Mouse (Mus musculus): ENCODE results near the gene Tmem119.
A peak's percentile ranks its signal among the peaks of the same experiment; 100 is the strongest.
"Not testable (repeated sequence)": the region's sequence is repeated elsewhere in the genome, so short reads cannot be mapped to it uniquely, and the experiment has no call there.

Gene Tmem119

DNA sequence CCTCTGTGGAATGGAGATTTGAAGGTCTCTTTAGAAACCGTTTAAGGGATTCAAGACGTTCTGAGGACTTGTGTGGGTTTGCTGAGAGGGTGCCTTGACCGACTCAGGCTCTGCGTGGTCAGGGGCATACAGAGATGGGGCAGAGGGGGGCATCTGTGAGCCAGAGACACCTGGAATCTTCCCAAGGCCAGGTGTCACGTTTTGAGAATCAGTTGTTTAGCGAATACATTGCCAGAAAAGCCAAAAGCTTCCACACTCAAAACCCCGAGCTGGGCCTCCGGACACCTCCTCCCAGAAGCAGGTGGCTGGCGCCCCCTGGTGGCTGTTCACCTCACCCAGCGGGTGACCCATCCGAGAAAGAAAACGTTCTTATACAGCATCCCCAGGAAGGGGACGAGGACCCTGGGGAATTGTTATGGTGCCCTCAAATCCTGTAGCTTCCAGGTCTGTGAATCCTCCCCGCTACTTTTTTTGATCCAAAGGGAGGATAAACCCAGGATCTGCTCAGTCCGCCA lies 15.4 kb upstream of the Tmem119 start:
- DNase-seq: peak; percentile 52

DNA sequence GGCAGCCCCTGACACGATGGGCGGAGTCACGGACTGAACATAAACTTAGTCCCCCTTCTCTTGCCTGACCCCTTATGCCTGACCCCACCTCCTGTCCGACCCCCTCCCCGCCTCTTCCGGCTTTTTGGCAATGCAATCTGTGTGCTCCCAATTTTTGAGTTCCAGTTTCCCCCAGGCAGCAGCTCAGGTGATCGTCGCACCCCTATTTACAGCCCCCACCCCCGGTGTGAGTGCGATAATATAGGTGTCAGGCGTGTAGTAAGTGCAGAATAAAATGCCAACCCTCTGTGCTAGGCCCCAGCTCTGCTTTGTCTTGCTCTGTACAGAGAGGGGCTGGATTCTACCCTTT lies 14.7 kb upstream of the Tmem119 start:
- no peak for DNase-seq

GRCm38 (mm10) chr5:113814111-113815040 lies 14.1 kb upstream of the Tmem119 start:
- DNase-seq: no peak

DNA sequence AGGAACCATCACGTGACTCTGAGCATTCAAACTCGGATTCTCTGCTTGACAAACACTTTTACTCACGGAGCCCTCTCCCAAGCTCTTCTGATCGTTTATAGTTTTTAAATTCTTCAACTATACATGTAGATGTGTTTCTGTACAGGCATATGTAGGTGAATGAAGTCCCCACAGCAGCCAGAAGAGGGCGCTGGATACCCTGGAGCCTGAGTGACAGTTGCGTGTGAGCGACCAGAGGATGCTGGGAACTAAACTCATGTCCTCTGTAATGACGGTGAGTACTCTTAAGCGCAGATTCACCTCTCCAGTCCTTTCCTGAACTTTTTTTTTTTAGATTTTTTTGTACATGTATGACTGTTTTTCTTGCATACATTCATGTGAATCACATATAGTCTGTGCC lies 13.3 kb upstream of the Tmem119 start:
- no peak for DNase-seq

DNA sequence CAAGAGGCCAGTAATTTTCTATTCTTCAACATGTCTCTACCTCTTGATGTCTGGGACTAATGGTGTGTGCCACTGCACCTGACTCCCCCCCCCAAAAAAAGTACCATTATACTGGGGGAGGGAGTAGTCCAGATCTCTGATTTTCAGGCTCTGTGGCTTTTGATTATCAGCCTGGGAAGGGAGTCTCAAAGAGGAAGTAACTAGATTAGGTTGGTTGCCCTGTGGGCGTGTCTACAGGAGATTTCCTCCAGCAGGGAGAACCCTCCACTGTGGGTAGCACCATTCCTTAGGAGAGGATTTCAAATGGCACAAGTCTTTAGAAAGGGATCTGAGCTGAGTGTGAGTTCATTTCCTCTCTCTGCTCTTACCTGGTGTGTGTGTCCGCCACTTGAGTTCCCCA lies 12.3 kb upstream of the Tmem119 start:
- DNase-seq: no peak

DNA sequence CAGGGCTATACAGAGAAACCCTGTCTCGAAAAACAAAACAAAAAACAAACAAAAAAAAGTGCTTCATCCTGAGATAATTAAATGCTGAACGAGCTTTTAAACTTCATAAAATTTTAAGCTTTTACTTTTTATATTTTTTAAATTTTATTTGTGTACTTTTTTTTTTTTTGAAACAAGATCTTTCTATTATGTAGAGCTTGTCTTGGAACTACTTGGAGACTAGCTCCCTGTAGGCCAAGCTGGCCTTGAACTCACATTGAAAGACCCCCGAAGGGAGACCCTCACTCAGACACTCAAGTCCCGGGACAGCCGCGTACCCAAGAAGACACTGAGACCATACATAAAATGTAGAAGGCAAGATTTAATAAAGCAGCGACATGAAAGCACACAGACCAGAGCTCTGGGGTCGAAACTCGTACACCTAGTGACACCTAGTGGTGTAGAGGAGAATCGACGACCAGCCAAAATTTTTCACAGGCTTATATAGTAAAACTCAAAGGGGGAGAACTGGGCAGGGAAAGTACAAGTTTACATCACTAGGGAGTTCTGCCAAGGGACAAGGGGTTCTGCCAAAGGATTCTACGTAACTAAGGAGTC lies 11.6 kb upstream of the Tmem119 start:
- not testable (repeated sequence) for DNase-seq

DNA sequence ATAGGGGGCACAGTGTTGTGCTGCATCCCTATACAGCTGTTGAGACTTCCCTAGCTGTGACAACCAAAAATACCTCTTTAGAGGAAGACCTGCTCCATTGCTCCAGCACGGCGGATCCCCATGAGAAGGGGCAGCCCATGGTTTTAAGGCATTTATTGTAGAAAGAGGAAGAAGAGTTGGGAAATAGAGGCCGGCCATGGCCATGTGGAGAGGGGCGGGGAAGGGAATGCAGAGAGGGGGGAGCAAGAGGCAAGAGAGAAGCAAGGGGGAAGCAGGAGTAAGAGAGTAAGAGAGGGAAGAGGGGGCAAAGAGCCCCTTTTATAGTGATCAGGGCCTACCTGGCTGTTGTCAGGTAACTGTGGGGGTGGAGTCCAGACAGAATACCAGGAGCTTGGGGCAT lies 9.8 kb upstream of the Tmem119 start:
- no peak for DNase-seq

GRCm38 (mm10) chr5:113808177-113808576 lies 7.9 kb upstream of the Tmem119 start:
- DNase-seq: no peak

DNA sequence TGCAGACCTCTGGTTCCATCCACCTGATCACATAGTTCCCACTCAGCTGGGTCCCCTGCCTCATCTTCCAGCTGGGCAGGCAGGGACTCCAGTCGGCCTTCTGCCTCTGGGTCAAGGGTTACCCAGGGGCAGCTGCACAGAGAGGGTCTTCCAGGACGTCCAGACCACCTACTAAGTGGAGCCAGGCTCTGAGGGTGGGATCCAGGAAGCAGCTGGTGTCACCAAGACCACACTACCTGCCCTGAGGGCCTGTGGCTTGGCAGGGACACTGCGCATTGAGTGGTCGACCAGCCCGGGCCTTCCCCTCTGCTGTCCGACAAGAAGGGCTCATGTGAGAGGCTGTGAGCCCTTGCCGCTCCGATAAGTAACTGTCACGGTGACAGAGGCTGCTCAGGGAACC lies 7.4 kb upstream of the Tmem119 start:
- no peak for DNase-seq

DNA sequence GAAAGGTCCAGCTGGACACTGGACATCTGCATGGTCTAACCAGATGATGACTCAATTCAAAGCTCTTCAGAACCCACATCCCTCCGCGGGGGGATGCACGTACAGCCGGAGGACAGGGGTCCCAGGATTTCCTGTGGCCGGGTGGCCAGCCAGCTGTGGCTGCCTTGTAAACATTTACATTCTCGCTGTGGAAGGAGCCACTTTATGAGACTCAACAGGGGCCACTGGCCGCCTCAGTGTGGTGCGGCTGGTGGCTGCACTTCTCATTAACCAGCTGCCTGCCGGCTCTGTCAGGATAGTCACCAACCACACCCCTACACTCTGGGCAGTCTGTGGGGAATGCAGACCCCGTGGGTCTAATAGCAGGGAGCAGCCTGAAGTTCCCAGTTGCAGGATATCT lies 6.1 kb upstream of the Tmem119 start:
- no peak for DNase-seq

DNA sequence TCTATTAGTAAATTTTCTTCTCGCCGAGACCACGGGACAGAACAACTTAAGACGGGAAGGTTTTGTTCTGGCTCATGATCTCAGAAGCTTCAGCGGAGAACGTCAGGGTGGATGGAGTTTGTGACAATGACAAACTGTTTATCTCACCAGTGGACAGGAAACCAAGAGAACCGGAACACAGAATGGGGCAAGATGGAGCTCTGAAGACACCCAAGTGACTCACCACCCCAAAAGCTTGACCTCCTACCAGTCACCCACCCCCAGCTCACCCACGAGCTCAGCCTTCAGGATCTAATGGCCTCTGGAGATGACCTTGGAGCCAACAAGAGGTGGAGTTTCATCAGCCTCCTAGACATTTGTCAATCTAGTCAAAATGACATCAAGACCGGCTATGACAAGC lies 5.0 kb upstream of the Tmem119 start:
- no peak for DNase-seq

GRCm38 (mm10) chr5:113804395-113804966 lies 4.2 kb upstream of the Tmem119 start:
- no peak for DNase-seq

GRCm38 (mm10) chr5:113799691-113800090 lies 625 bp downstream of the Tmem119 start:
- no peak for DNase-seq

DNA sequence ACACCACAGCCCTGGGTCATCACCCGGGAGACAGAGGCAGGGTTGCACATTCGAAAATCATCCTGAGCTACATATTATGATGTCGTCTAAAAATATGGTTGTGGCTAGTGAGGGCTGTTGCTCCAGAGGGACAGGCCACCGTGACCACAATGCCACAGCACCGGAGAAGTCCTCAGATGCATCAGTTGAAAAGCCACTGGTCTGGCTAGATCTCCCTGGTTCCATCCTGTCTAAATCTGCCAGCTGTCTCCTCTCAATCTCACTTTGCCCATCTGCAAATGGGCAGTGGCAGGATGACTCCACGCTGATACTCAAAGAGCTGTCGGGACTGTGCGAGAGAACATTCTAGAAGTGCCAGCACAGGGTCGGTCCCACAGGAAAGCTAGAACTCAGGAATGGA lies 1.8 kb downstream of the Tmem119 start:
- DNase-seq: no peak

- no peak for DNase-seq
Observed at GRCm38 (mm10) chr5:113797149-113797882, 3.0 kb downstream of the Tmem119 start.

- no peak for DNase-seq
Observed at GRCm38 (mm10) chr5:113796401-113797148, 3.7 kb downstream of the Tmem119 start.

- no peak for DNase-seq
Observed at GRCm38 (mm10) chr5:113791197-113792095, 8.9 kb downstream of the Tmem119 start.

GRCm38 (mm10) chr5:113790453-113791196 lies 9.7 kb downstream of the Tmem119 start:
- no peak for DNase-seq

- no peak for DNase-seq
Observed at GRCm38 (mm10) chr5:113789075-113789788, 11.1 kb downstream of the Tmem119 start.

DNA sequence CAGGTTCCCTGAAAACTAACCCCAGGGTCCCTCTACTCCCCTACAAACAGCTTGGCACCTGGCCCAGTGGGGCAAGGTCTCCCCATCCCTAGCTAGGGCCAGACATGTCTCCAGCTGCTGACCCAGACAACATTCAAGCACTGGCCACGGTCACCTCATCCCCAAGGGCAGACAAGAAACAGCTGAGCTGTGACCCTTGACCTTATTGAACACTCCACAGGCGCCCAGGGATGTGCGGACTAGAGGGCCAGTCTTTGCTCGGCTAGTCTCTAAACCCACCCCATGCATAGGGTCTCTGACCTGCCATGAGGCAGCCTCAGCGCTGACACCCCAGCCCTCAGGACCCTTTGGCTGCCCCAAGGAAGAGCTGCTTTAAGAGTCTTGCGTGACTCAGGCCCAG lies 11.7 kb downstream of the Tmem119 start:
- no peak for DNase-seq
